Mouse (Mus musculus): ENCODE measurements at regions not wholly inside any gene's neighbourhood (a gene's known extent, or its start where the extent isn't known, plus 50 kb on each side); places are given as distances from the start of the nearest gene placed in this dataset.

DNA sequence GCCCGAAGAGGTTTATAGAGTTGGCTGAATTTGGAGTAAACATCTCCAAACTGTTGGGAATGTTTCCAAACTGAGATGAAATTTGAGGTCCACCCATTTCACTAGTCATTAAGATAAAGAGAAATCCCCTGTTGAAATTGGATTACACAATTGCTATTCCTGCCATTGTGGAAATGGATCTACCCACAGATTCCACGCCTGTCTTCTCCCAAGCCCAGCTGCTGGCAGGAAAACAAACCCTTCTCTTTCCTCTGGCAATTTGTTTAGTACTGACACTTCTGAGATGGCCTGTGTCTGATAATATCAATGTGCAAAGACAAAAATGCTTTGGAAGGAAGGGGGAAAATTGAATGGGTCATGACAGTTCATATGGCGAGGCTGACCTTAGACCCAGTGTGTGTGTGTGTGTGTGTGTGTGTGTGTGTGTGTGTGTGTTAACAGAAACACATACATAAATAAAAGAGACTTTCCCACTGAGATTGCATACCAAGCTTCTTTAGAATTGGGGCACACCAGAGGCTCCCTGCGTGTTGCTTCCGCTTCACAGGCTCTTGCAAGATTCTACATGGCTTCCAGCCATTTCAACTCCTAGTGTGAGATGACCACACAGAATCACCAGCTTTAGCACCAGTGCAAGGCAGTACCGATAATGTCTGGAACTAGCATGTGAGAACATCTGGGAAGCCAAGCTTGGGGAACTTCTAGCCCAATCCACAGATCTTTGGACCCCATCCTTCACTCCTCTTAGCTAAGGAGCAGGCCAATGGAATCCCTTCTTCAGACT is 293.4 kb downstream of the Irx1 start:
- no peaks in the 10 kb centered on the region for H3K36me3 ChIP-seq (replicated peaks; ENCODE audit: control insufficient read depth, insufficient read depth, low read length)
- 66% methylated on average over 6 of the region's 6 CpGs for WGBS

DNA sequence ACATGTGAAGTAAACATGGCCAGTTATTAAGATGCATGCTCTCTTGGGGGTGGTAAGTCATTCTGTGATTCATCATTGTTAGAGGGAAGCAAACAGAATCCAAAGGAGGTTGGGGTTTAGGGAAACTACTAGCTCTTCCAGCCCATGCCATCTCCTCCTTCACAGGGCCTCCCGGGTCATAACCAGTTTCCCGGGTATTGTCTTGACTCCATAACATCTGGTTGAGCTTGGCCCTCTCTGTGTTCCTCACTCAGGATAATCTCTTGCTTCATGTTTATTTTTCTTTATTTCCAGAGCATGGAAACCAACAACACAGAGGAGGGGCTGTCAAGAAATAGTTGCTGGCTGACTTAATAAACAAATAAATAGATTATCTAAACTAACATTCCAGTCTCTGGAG is 295.3 kb downstream of the Irx1 start:
- H3K9me3 ChIP-seq (replicated peaks; ENCODE audit: control insufficient read depth, low read length): no peaks in the 10 kb centered on the region
- WGBS: 50% methylated on average over 2 of the region's 2 CpGs
- ATAC-seq (ENCODE audit: insufficient read depth, low read depth): no peak

More for the DNA sequence above, 293.4 kb downstream of the Irx1 start:
- H3K27me3 ChIP-seq (ENCODE audit: control insufficient read depth, insufficient read depth, low read length): no peaks in the 10 kb centered on the region
- no peaks in the 10 kb centered on the region for H3K4me1 ChIP-seq (ENCODE audit: control insufficient read depth, insufficient read depth)
- ATAC-seq (ENCODE audit: insufficient read depth, low read depth) (no peak), DNase-seq (ENCODE audit: low spot score) (no peak)
- TF ChIP-seq CTCF (IDR thresholded peaks at IDR 0.05; ENCODE audit: low read depth) (no peak), EP300 (IDR thresholded peaks at IDR 0.05; ENCODE audit: low read depth) (no peak)
- no peak overlapping the region for H3K27ac ChIP-seq (ENCODE audit: low read depth)
- no peaks in the 10 kb centered on the region for H3K9me3 ChIP-seq (replicated peaks; ENCODE audit: control insufficient read depth, low read length)
- no peak overlapping the region for H3K4me3 ChIP-seq (ENCODE audit: low read depth, low read length)
- H3K9ac ChIP-seq (replicated peaks; ENCODE audit: low read depth, low read length): no peak overlapping the region
- H3K4me2 ChIP-seq (ENCODE audit: low read depth, low read length): no peak overlapping the region

DNA sequence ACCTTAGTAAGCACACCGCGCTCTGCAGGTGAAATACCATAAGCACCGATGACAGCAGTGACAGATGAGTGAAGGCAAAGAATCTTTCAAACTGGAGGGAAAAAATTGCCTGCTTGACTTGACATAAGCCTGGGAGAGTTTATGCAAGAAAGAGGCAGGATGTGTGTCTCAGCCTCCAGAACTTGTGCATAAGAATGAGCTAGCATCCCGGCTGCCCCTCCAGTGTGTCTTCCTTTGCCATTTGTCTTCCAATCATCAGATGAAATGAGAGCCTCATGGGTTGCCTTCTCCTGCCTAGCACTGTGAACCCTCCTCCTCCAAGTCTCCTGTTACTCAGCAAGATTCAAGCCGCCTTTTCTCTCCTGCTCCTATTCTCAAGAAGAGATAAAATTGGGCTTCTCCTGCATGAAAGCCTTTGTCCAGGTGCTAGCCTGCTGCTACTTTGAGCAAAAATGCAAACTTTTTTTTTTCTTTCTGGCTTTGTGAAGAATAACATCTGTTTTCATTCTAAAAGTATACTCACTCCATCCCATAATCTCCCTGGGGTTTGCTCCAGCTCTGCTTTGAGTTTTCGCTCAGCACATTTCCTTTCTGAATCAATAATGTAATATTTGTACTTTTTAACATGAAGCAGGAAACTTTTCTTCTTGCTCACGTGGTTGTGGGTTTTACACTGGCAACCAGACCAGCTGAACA is 298.2 kb downstream of the Irx1 start:
- Histone ChIP-seq H3K9me3 (replicated peaks; ENCODE audit: control insufficient read depth, low read length) (no peaks in the 10 kb centered on the region), H3K4me2 (ENCODE audit: low read depth, low read length) (no peak overlapping the region), H3K9ac (replicated peaks; ENCODE audit: low read depth, low read length) (no peak overlapping the region), H3K4me3 (ENCODE audit: low read depth, low read length) (no peak overlapping the region), H3K4me1 (ENCODE audit: control insufficient read depth, insufficient read depth) (no peaks in the 10 kb centered on the region), H3K27ac (ENCODE audit: low read depth) (no peak overlapping the region), H3K36me3 (replicated peaks; ENCODE audit: control insufficient read depth, insufficient read depth, low read length) (no peaks in the 10 kb centered on the region), H3K27me3 (ENCODE audit: control insufficient read depth, insufficient read depth, low read length) (no peaks in the 10 kb centered on the region)
- 65% methylated on average over 7 of the region's 7 CpGs for WGBS
- DNase-seq (ENCODE audit: low spot score): no peak
- ATAC-seq (ENCODE audit: insufficient read depth, low read depth): no peak
- no peak for TF ChIP-seq CTCF (IDR thresholded peaks at IDR 0.05; ENCODE audit: low read depth)
- no peak for TF ChIP-seq EP300 (IDR thresholded peaks at IDR 0.05; ENCODE audit: low read depth)

More for the DNA sequence above, 295.3 kb downstream of the Irx1 start:
- H3K4me1 ChIP-seq (ENCODE audit: control insufficient read depth, insufficient read depth): no peaks in the 10 kb centered on the region
- no peaks in the 10 kb centered on the region for H3K36me3 ChIP-seq (replicated peaks; ENCODE audit: control insufficient read depth, insufficient read depth, low read length)
- H3K9ac ChIP-seq (replicated peaks; ENCODE audit: low read depth, low read length): no peak overlapping the region
- no peak for DNase-seq (ENCODE audit: low spot score)
- H3K27ac ChIP-seq (ENCODE audit: low read depth): no peak overlapping the region
- no peak for TF ChIP-seq EP300 (IDR thresholded peaks at IDR 0.05; ENCODE audit: low read depth)
- no peak for TF ChIP-seq CTCF (IDR thresholded peaks at IDR 0.05; ENCODE audit: low read depth)
- no peak overlapping the region for H3K4me2 ChIP-seq (ENCODE audit: low read depth, low read length)
- H3K4me3 ChIP-seq (ENCODE audit: low read depth, low read length): no peak overlapping the region
- H3K27me3 ChIP-seq (ENCODE audit: control insufficient read depth, insufficient read depth, low read length): no peaks in the 10 kb centered on the region

DNA sequence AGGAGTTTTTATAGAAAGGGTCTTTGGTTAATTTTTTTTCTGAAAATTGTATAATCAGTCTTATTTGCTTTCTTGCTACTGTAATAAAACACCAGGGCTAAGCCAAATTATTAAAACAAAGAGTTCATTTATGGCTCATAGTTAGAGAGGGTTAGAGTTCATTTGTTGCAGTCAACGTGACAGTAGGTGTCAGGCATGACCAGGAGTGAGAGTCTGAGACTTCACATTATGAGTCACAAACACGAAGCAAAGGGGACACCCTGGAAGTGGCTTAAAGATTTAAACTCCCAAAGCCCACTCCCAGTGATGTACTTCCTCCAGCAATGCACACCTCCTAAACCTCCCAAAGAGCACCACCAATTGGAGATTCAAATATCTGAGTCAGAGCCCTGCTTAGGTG is 305.6 kb downstream of the Irx1 start:
- WGBS: 54% methylated on average over 2 of the region's 2 CpGs
- Histone ChIP-seq H3K4me1 (ENCODE audit: control insufficient read depth, insufficient read depth) (no peaks in the 10 kb centered on the region), H3K27me3 (ENCODE audit: control insufficient read depth, insufficient read depth, low read length) (no peaks in the 10 kb centered on the region), H3K9ac (replicated peaks; ENCODE audit: low read depth, low read length) (no peak overlapping the region), H3K4me3 (ENCODE audit: low read depth, low read length) (no peak overlapping the region), H3K9me3 (replicated peaks; ENCODE audit: control insufficient read depth, low read length) (no peaks in the 10 kb centered on the region), H3K4me2 (ENCODE audit: low read depth, low read length) (no peak overlapping the region), H3K27ac (ENCODE audit: low read depth) (no peak overlapping the region), H3K36me3 (replicated peaks; ENCODE audit: control insufficient read depth, insufficient read depth, low read length) (no peaks in the 10 kb centered on the region)
- DNase-seq (ENCODE audit: low spot score): no peak
- no peak for ATAC-seq (ENCODE audit: insufficient read depth, low read depth)
- TF ChIP-seq CTCF (IDR thresholded peaks at IDR 0.05; ENCODE audit: low read depth): no peak
- TF ChIP-seq EP300 (IDR thresholded peaks at IDR 0.05; ENCODE audit: low read depth): no peak

DNA sequence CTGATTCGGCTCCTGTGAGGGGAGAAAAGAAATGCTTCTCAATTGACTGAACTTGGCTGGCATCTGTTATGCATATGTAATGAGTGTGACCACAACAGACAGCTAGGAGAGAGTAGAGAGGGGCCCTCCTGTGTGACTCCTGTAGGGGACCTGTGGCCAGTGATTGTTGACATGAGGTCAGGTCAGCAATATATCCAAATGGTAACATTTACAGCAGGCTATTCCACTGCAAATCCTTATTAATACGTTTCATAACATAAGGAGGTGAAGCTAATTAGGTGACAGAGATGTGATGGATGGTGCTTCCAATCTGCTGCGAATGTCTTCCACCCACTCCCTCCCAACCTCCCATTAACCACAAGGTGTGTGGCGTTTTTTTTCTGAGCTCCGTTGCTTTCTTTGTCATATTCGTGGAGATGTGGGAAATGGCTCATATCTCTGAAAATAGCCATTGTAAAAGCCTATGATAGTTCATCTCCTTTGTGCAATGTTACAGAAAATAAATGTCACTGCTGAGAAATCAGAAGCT is 309.5 kb downstream of the Irx1 start:
- DNase-seq (ENCODE audit: low spot score) (no peak), ATAC-seq (ENCODE audit: insufficient read depth, low read depth) (no peak)
- no peaks in the 10 kb centered on the region for H3K4me1 ChIP-seq (ENCODE audit: control insufficient read depth, insufficient read depth)
- no peak overlapping the region for H3K4me3 ChIP-seq (ENCODE audit: low read depth, low read length)
- H3K36me3 ChIP-seq (replicated peaks; ENCODE audit: control insufficient read depth, insufficient read depth, low read length): no peaks in the 10 kb centered on the region
- 74% methylated on average over 6 of the region's 6 CpGs for WGBS
- H3K27me3 ChIP-seq (ENCODE audit: control insufficient read depth, insufficient read depth, low read length): no peaks in the 10 kb centered on the region
- no peak overlapping the region for H3K27ac ChIP-seq (ENCODE audit: low read depth)
- no peak for TF ChIP-seq CTCF (IDR thresholded peaks at IDR 0.05; ENCODE audit: low read depth)
- no peak for TF ChIP-seq EP300 (IDR thresholded peaks at IDR 0.05; ENCODE audit: low read depth)
- H3K4me2 ChIP-seq (ENCODE audit: low read depth, low read length): no peak overlapping the region
- no peak overlapping the region for H3K9ac ChIP-seq (replicated peaks; ENCODE audit: low read depth, low read length)
- no peaks in the 10 kb centered on the region for H3K9me3 ChIP-seq (replicated peaks; ENCODE audit: control insufficient read depth, low read length)
